Mouse (Mus musculus): ENCODE data around the gene Slc44a2. TPM values are rescaled to one million over a fixed set of nuclear protein-coding genes. Genes with fewer than 3 reads are reported as not detected.

The Slc44a2 gene
- polyA plus RNA-seq, 1 experiment = 9.0 TPM

DNA sequence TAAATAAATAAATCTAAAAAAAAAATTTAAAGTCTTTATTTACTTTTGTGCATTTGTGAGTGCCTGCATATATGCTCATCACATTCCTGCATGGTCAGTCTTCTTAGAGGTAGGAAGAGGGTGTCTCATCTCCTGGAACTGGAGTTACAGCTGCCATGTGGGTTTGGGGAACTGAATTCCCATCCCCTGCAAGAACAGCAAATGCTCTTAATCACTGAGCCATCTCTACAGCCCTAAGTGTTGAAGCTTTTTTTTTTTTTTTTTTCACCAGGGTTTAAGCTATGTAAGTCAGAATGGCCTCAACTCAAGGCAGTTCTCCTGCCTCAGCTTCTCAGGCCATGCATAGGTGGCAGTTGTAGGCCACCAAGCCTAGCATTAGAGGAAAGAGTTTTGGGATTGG is 14.2 kb downstream of the Slc44a2 start:
- no peak overlapping the region for H3K27ac ChIP-seq (replicated peaks; ENCODE audit: low read depth, low read length)
- no peak overlapping the region for H3K4me3 ChIP-seq (ENCODE audit: insufficient read depth, low read depth, low read length)
- H3K4me1 ChIP-seq (ENCODE audit: control insufficient read depth, insufficient read depth, insufficient read length, low read length) = no peaks in the 10 kb centered on the region

DNA sequence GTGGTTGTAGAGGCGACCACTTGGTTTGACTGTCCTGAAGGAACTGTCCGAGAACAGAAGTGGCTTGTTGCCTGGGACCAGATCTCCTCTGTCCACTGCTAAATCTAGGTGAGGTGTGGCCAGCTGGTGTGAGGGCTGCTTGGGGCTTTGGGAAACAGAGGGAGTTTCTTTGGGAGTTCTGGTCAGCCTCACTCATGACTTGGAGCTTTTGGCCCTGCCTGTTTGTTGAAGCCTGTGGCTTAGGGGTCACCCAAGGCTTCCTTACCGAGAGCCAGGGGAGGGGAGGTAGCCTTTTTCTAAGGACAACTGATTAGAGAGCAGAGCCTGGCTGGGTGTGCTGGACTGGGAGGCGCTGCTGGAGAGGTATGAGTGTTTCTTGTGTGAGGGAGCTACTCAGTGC is 14.9 kb downstream of the Slc44a2 start:
- no peak overlapping the region for H3K27ac ChIP-seq (replicated peaks; ENCODE audit: low read depth, low read length)

DNA sequence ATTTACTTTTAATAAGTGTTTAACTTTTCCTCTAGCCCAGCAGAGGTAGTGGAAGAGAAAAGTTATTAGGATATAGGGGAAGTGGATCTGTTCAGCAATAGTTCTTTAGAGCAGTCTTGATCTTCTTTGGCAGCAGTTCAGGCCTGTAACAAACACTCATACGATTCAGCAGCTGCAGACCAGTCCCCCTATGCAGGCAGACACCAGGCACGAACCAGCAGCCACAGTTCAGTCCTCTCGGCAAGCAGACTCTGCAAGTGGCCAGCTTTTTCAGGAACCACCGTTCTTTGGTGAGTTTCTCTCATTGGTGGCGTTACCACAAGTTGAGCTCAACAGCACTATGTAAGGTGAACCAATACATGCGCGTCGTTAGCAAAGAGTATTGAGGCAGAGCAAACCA is 16.0 kb downstream of the Slc44a2 start:
- Histone ChIP-seq H3K4me3 (ENCODE audit: insufficient read depth, low read depth, low read length) (no peak overlapping the region), H3K27ac (replicated peaks; ENCODE audit: low read depth, low read length) (no peak overlapping the region)

More for the DNA sequence above, 14.9 kb downstream of the Slc44a2 start:
- no peak overlapping the region for H3K4me3 ChIP-seq (ENCODE audit: insufficient read depth, low read depth, low read length)
- no peaks in the 10 kb centered on the region for H3K4me1 ChIP-seq (ENCODE audit: control insufficient read depth, insufficient read depth, insufficient read length, low read length)

DNA sequence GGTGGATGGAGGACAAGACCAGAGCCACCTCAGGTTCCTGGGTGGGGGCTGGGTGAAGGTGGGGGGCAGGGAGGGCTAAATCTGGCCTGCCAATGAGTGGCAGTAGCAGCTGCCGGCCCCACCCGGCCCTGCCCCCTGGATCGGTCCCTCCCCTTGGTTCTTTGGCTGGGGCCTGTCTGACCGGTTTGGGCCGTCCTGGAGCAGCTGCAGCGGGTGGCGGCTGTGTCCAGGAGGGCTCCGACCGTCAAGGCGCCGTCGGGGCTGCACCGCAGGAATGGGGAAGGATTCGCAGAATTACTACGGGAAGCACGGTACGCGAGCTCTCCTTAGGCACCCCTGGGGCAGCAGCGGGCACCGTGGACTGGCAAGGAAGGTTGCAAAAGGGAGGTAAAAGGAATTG is 17.2 kb downstream of the Slc44a2 start:
- Histone ChIP-seq H3K4me3 (ENCODE audit: insufficient read depth, low read depth, low read length) (peak overlapping the region; percentile 13; the same call in 1 of the 2 replicates), H3K4me1 (ENCODE audit: control insufficient read depth, insufficient read depth, insufficient read length, low read length) (no peaks in the 10 kb centered on the region), H3K27ac (replicated peaks; ENCODE audit: low read depth, low read length) (no peak overlapping the region)

More for the DNA sequence above, 16.0 kb downstream of the Slc44a2 start:
- H3K4me1 ChIP-seq (ENCODE audit: control insufficient read depth, insufficient read depth, insufficient read length, low read length) = no peaks in the 10 kb centered on the region

DNA sequence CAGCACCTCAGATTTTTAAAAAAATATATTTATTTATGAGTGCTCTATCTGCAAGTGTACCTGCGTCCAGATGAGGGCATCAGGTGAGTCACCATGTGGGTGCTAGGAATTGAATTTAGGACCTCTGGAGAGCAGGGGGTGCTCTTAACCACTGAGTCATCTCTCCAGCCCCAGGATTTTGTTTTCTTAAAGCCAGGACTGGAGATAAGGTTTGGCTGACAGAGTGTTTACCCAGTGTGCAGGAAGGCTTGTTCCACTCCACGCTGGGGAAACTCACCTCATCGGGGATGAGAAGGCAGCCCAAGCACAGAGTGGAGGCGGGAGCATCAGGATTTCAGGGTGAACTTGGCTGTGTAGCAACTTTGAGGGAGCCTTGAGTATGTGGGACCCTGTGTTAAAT is 19.9 kb downstream of the Slc44a2 start:
- Histone ChIP-seq H3K27ac (replicated peaks; ENCODE audit: low read depth, low read length) (no peak overlapping the region), H3K4me1 (ENCODE audit: control insufficient read depth, insufficient read depth, insufficient read length, low read length) (no peaks in the 10 kb centered on the region), H3K4me3 (ENCODE audit: insufficient read depth, low read depth, low read length) (no peak overlapping the region)

DNA sequence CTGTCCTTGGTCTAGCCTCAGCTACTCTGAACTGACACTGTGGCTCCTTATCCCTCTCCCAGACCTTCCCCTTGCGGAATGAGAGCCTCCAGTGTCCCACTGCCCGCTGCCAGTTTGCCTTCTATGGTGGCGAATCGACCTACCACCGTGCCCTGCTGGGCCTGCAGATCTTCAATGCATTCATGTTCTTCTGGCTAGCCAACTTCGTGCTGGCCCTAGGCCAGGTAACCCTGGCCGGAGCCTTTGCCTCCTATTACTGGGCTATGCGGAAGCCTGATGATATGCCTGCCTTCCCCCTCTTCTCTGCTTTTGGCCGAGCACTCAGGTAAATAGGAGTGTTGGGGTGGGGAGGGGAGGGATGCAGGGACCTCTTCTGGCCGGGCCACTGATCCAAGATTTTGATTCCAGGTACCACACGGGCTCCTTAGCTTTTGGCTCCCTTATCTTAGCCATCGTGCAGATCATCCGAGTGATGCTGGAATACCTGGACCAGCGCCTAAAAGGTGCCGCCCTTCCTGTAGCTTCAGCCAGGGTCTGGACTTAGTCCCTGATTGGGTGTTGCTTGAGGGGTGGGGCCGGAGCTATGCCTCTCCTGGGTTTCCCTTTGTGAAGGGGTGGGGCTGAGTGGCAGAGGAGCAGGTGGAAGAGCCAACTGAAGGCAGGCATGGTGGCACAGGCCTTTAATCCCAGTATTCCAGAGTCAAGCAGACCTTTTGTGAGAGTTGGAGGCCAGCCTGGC is 26.3 kb downstream of the Slc44a2 start:
- H3K4me1 ChIP-seq (ENCODE audit: control insufficient read depth, insufficient read depth, insufficient read length, low read length) = no peaks in the 10 kb centered on the region
- H3K4me3 ChIP-seq (ENCODE audit: insufficient read depth, low read depth, low read length) = no peak overlapping the region
- no peak overlapping the region for H3K27ac ChIP-seq (replicated peaks; ENCODE audit: low read depth, low read length)

DNA sequence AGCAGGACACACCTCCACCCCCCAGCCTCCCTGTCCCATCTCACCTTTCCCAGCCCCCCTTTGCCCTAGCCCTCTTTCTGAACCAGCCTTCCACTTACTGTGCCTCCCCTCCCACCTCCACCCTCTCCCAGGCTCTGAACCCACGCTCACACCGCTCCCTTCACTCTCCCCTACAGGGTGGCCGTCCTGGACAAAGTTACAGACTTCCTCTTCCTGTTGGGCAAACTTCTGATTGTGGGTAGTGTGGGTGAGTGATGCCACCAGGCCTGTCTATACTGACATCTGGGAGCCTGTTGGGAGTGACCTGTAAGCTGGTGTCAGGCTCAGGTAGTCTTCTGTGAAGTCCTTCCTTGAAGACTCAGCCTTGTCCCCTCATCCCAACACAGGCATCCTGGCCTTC is 27.7 kb downstream of the Slc44a2 start:
- Histone ChIP-seq H3K4me3 (ENCODE audit: insufficient read depth, low read depth, low read length) (no peak overlapping the region), H3K27ac (replicated peaks; ENCODE audit: low read depth, low read length) (no peak overlapping the region), H3K4me1 (ENCODE audit: control insufficient read depth, insufficient read depth, insufficient read length, low read length) (no peaks in the 10 kb centered on the region)

DNA sequence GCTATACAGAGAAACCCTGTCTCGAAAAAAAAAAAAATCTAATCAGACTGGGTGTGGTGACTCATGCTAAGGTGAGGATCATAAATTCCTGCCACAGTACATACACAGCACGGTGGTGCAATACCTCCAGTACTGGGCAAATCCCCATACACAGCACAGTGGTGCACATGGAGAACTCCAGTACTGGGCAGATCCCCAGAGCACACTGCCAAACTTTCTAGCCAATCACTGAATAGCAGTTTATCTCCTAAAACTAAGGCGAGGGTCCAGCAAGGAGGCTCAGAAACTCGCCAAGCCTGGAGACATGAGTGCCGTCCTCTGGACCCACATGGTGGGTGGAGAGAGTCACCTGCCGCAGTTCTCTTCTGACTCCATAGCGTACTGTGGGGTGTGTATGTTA is 30.7 kb downstream of the Slc44a2 start:
- H3K27ac ChIP-seq (replicated peaks; ENCODE audit: low read depth, low read length) = no peak overlapping the region
- H3K4me3 ChIP-seq (ENCODE audit: insufficient read depth, low read depth, low read length) = no peak overlapping the region
- H3K4me1 ChIP-seq (ENCODE audit: control insufficient read depth, insufficient read depth, insufficient read length, low read length) = no peaks in the 10 kb centered on the region

DNA sequence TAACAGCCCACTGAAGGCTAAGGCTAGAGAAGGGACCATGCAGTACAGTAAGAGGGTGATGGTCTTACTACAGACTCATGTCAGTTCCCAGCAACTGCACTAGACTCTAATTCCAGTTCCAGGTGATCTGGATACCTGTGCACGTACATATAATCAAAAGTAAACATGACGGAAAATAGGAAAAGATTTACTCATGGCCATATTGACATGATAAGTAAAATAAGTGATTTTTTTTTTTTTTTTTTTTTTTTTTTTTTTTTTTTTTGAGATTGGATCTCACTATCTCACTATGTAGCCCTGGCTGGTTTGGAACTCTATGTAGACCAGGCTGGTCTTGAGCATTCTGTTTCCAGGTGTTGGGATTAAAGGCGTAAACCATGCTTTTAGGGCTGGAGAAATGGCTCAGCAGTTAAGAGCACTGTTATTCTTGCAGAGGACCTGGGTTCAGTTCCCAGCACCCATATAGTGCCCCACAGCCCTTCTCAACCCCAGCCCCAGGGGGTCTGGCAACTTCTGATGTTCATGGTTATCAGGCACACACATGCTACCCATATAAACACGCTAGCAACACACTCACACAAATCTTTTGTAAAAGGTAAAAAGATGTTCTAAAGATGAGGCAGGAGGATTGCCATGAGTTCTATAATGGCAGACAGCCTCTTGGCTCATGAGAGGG is 31.3 kb downstream of the Slc44a2 start:
- Histone ChIP-seq H3K4me1 (ENCODE audit: control insufficient read depth, insufficient read depth, insufficient read length, low read length) (no peaks in the 10 kb centered on the region), H3K4me3 (ENCODE audit: insufficient read depth, low read depth, low read length) (no peak overlapping the region), H3K27ac (replicated peaks; ENCODE audit: low read depth, low read length) (no peak overlapping the region)

DNA sequence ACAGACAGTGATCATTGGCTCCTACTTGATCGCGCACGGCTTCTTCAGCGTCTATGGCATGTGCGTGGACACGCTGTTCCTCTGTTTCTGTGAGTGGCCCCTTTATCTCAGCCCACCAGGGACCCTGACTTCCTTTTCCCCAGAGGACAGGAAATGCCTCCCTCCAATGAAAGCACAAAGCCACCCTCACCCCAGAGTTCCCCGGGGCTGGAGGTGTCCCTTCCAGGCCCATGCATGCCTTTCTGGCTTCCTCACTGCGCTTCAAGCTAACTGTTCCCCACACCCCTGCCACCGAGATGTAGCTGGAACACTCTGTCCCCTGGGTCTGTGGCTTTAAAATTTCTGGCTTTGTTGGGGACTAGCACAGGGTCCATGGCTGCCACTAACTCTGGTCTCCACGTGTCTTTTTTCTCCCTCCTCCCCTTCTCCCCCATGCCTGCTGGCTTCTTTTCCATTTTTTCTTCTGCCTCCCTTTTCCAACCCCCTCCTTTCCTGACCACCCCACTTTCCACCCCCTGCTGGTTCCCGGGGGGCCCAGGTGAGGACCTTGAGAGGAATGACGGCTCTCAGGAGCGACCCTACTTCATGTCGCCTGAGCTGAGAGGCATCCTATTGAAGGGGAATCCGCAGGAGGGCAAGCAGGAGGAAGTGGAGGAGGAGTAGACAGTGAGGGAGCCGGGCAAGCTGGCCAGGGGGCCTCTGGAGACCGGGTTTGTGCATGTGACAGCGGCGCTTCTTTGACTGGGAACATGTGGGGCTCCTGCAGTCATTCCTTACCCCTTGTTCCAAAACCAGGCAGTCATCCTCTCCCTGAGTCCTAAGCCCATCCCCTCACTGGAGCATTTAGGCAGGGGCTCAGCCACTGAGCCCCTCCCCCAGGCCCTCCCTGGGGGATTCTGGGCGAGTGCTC is 32.2 kb downstream of the Slc44a2 start:
- Histone ChIP-seq H3K27ac (replicated peaks; ENCODE audit: low read depth, low read length) (no peak overlapping the region), H3K4me3 (ENCODE audit: insufficient read depth, low read depth, low read length) (no peak overlapping the region), H3K4me1 (ENCODE audit: control insufficient read depth, insufficient read depth, insufficient read length, low read length) (no peaks in the 10 kb centered on the region)

DNA sequence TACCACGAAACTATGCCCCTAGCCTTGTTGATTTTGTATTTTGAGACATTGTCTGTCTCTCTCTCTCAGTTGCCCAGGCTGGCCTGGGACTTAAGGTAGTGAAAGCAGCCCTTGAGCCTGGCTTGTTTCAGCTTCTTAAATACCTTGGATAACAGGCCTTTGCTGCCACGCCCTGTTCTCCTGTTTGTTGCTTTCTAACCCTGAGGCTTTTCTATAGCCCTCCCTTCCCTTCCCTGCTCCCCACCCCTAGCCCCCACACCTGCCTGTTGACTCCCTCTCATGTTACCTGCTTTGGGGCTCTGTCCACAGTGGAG is 32.8 kb downstream of the Slc44a2 start:
- Histone ChIP-seq H3K27ac (replicated peaks; ENCODE audit: low read depth, low read length) (no peak overlapping the region), H3K4me1 (ENCODE audit: control insufficient read depth, insufficient read depth, insufficient read length, low read length) (no peaks in the 10 kb centered on the region), H3K4me3 (ENCODE audit: insufficient read depth, low read depth, low read length) (no peak overlapping the region)

DNA sequence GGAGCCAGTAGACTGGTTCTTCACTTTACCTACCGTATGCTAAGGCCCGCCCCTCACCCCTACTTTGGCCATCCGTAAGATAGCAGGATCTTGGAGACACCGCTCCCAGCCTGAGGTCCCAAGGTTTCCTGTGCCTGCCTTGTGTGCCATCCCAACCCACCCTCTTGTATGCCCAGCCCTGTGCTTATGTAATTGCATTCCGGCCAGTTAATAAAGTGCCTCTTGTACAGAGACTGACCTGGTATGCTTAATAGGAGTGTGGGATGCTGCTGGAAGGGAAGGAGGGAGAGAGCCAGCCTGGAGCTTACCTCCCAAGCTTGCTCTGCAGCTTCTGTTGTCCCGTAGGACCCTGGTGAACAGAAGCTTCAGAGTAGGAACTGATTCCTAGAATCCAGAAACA is 34.3 kb downstream of the Slc44a2 start:
- Histone ChIP-seq H3K27ac (replicated peaks; ENCODE audit: low read depth, low read length) (no peak overlapping the region), H3K4me3 (ENCODE audit: insufficient read depth, low read depth, low read length) (no peak overlapping the region), H3K4me1 (ENCODE audit: control insufficient read depth, insufficient read depth, insufficient read length, low read length) (no peaks in the 10 kb centered on the region)

DNA sequence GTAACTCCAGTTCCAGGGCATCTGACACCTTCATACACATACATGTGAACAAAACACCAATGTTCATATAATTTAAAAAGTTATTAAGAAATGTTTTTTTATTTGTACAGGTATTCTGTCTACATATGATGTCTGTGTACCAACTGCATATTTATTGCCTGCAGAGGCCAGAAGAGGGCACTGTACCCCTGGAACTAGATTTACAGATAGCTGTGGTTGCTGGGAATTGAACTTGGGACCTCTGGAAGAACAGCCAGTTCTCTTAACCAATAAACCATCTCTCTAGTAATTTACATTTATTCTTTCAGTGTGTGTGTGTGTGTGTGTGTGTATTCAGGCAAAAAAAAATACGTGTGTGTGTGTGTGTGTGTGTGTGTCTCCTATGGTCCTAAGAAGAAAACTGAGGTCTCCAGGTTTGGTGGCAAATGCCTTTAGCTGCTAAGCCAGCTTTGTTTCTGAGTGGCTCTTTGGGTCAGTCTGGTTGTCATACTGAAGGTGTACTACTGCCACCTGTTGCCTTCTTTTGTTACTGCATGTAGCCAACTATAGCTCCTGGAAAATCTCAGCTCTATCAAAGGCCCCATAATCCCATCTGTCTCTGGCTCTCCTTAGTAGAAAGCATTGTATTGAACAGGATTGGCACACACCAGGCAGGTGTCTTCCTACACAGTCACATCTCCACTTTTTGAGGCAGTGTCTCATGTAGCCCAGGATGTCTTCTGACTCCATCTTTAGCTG is 36.7 kb downstream of the Slc44a2 start:
- H3K4me1 ChIP-seq (ENCODE audit: control insufficient read depth, insufficient read depth, insufficient read length, low read length) = no peaks in the 10 kb centered on the region
- H3K4me3 ChIP-seq (ENCODE audit: insufficient read depth, low read depth, low read length) = no peak overlapping the region
- no peak overlapping the region for H3K27ac ChIP-seq (replicated peaks; ENCODE audit: low read depth, low read length)

DNA sequence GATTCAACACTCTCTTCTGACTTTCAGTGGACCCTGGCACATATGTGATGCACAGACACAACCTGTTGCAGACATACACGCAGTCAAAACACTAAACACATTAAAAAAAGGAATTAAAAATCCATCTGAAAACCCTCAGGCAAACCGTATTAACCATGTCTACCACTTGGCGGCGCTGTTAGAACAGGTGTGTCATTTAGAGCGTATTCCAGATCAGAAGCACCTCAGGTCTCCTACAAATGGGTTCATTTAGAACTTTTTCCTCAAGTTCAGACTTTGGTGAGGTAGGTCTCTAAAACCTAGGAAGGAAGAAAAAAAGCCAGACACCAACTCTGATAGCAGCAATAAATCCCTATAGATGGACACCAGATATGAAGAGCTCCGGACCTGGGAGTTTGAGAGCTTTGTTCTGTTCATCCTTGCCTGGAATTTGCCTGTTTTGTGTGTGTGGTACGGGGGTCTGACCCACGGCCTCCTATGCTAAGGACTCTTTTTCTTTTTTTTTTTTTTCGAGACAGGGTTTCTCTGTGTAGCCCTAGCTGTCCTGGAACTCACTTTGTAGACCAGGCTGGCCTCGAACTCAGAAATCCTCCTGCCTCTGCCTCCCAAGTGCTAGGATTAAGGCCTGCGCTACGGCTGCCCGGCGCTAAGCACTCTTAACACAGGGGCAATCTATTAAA is 46.2 kb downstream of the Slc44a2 start:
- no peaks in the 10 kb centered on the region for H3K4me1 ChIP-seq (ENCODE audit: control insufficient read depth, insufficient read depth, insufficient read length, low read length)
- H3K4me3 ChIP-seq (ENCODE audit: insufficient read depth, low read depth, low read length) = peak overlapping the region; percentile 54; the same call in 1 of the 2 replicates
- H3K27ac ChIP-seq (replicated peaks; ENCODE audit: low read depth, low read length) = peak overlapping the region; percentile 79

All from brown adipose tissue, adult 24 weeks (tissue).